Mouse (Mus musculus): ENCODE measurements around the gene Kcnk5. TPM values are rescaled to one million over a fixed set of nuclear protein-coding genes. Genes with fewer than 3 reads are reported as not detected.

The Kcnk5 gene
- polyA plus RNA-seq, 1 experiment from 2014 or later = 3.5 TPM

DNA sequence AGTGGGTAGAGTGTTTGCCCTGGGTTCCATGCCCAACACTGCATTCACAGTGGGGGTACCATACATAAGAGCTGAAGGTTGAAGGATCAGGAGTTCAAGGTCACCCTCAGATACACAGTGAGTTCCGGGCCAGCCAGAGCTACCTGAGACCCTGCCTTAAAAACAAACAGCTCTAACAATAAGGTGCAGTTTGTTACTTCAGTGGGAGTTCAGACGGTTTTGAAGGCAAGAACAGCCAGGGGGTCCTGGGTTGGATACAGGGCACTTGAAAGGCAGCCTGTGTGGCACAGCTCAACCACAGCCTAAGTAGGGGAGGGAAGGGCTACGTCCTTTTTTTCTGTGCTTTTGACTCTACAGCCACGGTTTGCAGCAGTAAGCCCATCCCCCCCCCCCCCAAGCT, 3.0 kb downstream of the Kcnk5 start:
- no peak overlapping the region for H3K9ac ChIP-seq
- H3K36me3 ChIP-seq = no peaks in the 10 kb centered on the region
- 29% methylated on average over 4 of the region's 4 CpGs for WGBS
- no peak overlapping the region for H3K4me3 ChIP-seq
- H3K27ac ChIP-seq (ENCODE audit: poor library complexity, severe bottlenecking) = no peak overlapping the region
- no peak for ATAC-seq (ENCODE audit: insufficient number of reproducible peaks, low FRiP score)
- H3K9me3 ChIP-seq (replicated peaks) = no peaks in the 10 kb centered on the region
- H3K4me1 ChIP-seq (replicated peaks) = peaks cover 34% of the 10 kb centered on the region
- H3K4me2 ChIP-seq = no peak overlapping the region; the same call in 1 of the 2 replicates
- H3K27me3 ChIP-seq (replicated peaks) = no peaks in the 10 kb centered on the region

DNA sequence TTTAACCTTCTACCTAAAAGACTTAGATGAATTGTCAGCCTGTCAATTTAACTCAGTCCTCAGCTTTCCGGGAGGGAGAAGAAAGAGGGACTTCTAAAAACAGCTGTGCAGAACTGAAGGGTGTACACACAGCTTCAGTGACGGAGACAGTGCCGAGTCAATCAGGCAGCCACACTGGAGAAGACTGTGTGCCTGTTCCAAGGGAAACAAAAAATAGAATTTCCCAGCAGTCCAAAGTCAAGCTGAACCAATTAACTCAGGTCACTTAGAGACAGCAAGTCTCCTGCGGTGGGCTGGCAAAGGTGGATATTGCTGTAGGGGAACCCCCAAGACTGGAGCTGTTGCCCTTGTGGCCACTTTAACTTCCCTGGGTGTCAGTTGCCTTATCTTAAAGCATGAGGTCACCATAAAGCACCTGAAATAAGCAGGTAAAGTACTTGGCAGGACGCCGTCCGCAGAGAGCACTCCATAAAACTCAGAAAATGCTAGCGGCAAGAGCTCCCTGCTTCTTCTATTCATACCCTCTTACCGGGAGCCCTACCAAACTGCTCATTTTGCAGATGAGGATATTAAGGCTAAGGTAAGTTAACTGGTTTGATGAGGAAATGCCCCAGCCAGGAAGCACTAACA, 4.0 kb downstream of the Kcnk5 start:
- no peak overlapping the region for H3K27ac ChIP-seq (ENCODE audit: poor library complexity, severe bottlenecking)
- WGBS = 77% methylated on average over 9 of the region's 9 CpGs
- H3K36me3 ChIP-seq = no peaks in the 10 kb centered on the region
- no peak overlapping the region for H3K4me2 ChIP-seq
- ATAC-seq (ENCODE audit: insufficient number of reproducible peaks, low FRiP score) = no peak
- no peaks in the 10 kb centered on the region for H3K9me3 ChIP-seq (replicated peaks)
- no peak overlapping the region for H3K9ac ChIP-seq
- no peaks in the 10 kb centered on the region for H3K27me3 ChIP-seq (replicated peaks)
- H3K4me1 ChIP-seq (replicated peaks) = peaks cover 44% of the 10 kb centered on the region
- no peak overlapping the region for H3K4me3 ChIP-seq

DNA sequence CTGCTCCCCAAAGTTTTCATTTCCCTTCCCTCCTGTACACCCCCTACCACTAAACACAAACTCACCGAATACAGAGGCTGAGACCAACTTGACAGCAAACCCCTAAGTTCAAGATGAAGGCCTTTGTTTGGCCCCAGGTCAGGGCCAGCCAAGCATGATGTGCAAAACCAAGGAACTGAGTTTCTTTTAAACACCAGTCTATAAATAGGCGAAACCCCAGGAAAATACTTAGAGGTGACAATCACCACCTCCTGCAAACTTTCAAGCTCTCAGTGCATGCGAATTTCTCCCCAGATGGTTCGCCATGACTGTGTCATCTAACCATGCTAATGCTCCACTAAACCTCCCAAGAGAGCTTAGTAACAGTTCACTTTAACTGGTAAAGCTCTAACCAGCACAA, 5.9 kb downstream of the Kcnk5 start:
- ATAC-seq (ENCODE audit: insufficient number of reproducible peaks, low FRiP score) = no peak
- no peak overlapping the region for H3K9ac ChIP-seq
- H3K27ac ChIP-seq (ENCODE audit: poor library complexity, severe bottlenecking) = no peak overlapping the region
- H3K36me3 ChIP-seq = no peaks in the 10 kb centered on the region
- no peak overlapping the region for H3K4me2 ChIP-seq
- WGBS = 76% methylated on average over 4 of the region's 4 CpGs
- H3K9me3 ChIP-seq (replicated peaks) = no peaks in the 10 kb centered on the region
- H3K4me3 ChIP-seq = no peak overlapping the region
- H3K4me1 ChIP-seq (replicated peaks) = peaks cover 47% of the 10 kb centered on the region
- H3K27me3 ChIP-seq (replicated peaks) = no peaks in the 10 kb centered on the region

DNA sequence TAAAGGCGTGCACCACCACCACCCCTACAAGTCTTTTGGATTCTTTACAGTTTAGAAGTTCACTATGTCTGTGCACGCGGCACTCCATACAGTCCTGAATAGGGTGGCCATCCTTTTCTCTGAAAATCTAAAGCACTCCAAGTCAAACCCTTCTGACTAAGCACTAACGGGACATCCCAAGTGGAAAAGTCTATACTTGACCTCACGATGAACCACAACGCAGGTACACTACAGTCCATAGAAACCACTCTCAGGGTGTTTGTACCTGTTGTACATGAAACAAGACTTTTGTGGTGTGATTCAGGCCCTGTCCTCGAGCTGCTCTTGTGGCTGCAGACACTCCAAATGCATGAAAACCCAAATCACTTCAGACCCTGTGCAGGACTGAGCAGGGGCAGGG, 6.5 kb downstream of the Kcnk5 start:
- Histone ChIP-seq H3K4me1 (replicated peaks) (peaks cover 41% of the 10 kb centered on the region), H3K36me3 (no peaks in the 10 kb centered on the region), H3K27ac (ENCODE audit: poor library complexity, severe bottlenecking) (no peak overlapping the region), H3K9ac (no peak overlapping the region), H3K4me3 (no peak overlapping the region), H3K9me3 (replicated peaks) (no peaks in the 10 kb centered on the region), H3K27me3 (replicated peaks) (no peaks in the 10 kb centered on the region), H3K4me2 (no peak overlapping the region)
- 87% methylated on average over 7 of the region's 7 CpGs for WGBS
- ATAC-seq (ENCODE audit: insufficient number of reproducible peaks, low FRiP score) = no peak

DNA sequence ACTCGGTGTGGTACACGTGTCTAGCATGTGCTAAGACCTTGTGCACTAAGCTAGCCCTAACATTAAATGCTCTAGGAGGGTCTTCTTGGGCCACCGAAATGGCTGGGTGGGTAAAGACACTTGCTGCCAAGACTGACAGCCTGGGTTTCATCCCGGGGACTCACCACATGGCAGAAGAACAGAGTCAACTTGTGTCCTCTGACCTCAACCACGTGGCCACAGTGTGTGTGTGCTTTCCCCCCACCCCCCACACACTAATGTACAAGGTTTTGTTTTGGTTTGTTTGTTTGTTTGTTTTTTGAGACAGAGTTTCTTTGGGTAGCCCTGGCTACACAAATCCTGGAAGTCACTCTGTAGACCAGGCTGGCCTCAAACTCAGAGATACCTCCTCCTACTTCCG, 6.9 kb downstream of the Kcnk5 start:
- H3K4me1 ChIP-seq (replicated peaks) = peaks cover 37% of the 10 kb centered on the region
- H3K4me2 ChIP-seq = no peak overlapping the region
- H3K27me3 ChIP-seq (replicated peaks) = no peaks in the 10 kb centered on the region
- no peak for ATAC-seq (ENCODE audit: insufficient number of reproducible peaks, low FRiP score)
- 87% methylated on average over 6 of the region's 6 CpGs for WGBS
- no peaks in the 10 kb centered on the region for H3K36me3 ChIP-seq
- H3K27ac ChIP-seq (ENCODE audit: poor library complexity, severe bottlenecking) = no peak overlapping the region
- H3K9me3 ChIP-seq (replicated peaks) = no peaks in the 10 kb centered on the region
- no peak overlapping the region for H3K9ac ChIP-seq
- no peak overlapping the region for H3K4me3 ChIP-seq

DNA sequence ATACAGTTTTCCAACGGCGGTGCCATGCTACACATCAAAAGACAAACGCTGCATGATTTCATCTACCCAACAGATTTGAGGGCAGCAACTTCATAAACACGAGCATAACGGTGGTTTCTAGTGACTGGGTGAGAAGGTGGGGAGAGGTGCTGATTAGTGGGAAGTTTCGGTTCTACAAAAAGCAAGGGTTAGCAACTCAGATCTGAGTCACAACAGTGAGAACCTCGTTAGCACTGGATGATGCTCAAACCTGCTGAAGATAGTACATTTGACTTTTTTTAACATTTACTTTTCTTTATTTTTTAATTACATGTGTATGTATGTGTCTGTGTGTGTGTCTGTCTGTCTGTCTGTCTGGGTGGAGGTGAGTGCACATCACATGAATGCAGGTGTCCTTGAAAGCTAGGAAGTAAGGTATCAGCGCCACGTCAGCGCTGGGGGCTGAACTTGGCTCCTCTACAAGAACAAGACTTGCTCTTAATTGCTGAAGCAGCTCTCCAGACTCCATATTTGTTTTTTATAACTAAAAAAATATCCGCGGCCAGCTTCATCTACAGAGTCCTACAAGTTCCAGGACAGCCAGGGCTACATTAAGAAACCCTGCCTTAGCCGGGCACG, 7.6 kb downstream of the Kcnk5 start:
- Histone ChIP-seq H3K4me2 (no peak overlapping the region), H3K36me3 (no peaks in the 10 kb centered on the region), H3K27ac (ENCODE audit: poor library complexity, severe bottlenecking) (no peak overlapping the region), H3K4me3 (no peak overlapping the region), H3K9me3 (replicated peaks) (no peaks in the 10 kb centered on the region), H3K27me3 (replicated peaks) (no peaks in the 10 kb centered on the region), H3K4me1 (replicated peaks) (peaks cover 29% of the 10 kb centered on the region), H3K9ac (no peak overlapping the region)
- no peak for ATAC-seq (ENCODE audit: insufficient number of reproducible peaks, low FRiP score)
- 85% methylated on average over 14 of the region's 14 CpGs for WGBS

DNA sequence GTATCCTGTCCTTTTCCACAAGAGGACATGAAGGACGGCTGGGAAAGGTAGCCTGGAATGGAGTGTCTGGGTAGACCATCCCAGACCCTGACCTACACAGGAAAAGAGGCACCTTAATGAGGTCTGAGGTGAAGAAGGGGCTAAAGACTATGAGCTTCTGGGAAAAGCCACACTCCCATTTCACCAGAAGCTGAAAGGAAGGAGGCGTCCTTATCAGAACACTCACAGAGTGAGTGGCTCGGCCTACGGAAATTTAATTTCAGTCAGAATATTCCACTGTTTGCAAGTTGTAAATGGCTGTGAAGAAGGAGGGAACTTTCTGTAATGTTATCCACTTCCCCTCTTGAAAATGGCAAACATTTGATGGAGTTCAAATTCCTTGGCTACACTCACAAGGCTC, 8.7 kb downstream of the Kcnk5 start:
- Histone ChIP-seq H3K27me3 (replicated peaks) (no peaks in the 10 kb centered on the region), H3K4me1 (replicated peaks) (peaks cover 25% of the 10 kb centered on the region), H3K27ac (ENCODE audit: poor library complexity, severe bottlenecking) (no peak overlapping the region), H3K36me3 (no peaks in the 10 kb centered on the region), H3K4me2 (no peak overlapping the region), H3K4me3 (no peak overlapping the region), H3K9ac (no peak overlapping the region), H3K9me3 (replicated peaks) (no peaks in the 10 kb centered on the region)
- ATAC-seq (ENCODE audit: insufficient number of reproducible peaks, low FRiP score) = no peak
- WGBS = 25% methylated on average over 4 of the region's 4 CpGs

DNA sequence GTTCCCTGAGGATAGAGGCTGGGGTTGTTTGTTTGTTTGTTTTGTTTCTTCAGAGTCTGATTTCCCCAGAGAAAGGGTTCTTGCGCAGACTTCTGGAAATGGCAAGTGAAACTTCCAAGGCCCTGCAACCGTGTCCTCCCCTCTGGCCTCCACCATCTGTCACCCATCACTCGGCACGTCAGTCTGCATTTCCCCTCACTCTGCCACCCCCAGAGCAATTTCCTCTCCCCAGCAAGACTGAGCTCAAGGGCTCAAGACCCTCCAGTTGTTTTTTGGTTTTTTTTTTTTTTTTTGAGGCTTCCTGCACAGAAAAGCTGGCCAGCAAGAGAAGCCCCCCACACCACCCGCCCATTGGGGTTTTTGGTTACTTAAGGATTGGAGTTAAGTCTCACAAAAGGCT, 9.1 kb downstream of the Kcnk5 start:
- H3K27me3 ChIP-seq (replicated peaks) = no peaks in the 10 kb centered on the region
- H3K9me3 ChIP-seq (replicated peaks) = no peaks in the 10 kb centered on the region
- no peak overlapping the region for H3K27ac ChIP-seq (ENCODE audit: poor library complexity, severe bottlenecking)
- 42% methylated on average over 5 of the region's 5 CpGs for WGBS
- H3K4me2 ChIP-seq = no peak overlapping the region
- no peak overlapping the region for H3K4me3 ChIP-seq
- 0 out of 2 replicates have a peak, but pooled peaks have one; percentile 31 for ATAC-seq (ENCODE audit: insufficient number of reproducible peaks, low FRiP score)
- H3K9ac ChIP-seq = no peak overlapping the region
- no peaks in the 10 kb centered on the region for H3K36me3 ChIP-seq
- peaks cover 22% of the 10 kb centered on the region for H3K4me1 ChIP-seq (replicated peaks)

DNA sequence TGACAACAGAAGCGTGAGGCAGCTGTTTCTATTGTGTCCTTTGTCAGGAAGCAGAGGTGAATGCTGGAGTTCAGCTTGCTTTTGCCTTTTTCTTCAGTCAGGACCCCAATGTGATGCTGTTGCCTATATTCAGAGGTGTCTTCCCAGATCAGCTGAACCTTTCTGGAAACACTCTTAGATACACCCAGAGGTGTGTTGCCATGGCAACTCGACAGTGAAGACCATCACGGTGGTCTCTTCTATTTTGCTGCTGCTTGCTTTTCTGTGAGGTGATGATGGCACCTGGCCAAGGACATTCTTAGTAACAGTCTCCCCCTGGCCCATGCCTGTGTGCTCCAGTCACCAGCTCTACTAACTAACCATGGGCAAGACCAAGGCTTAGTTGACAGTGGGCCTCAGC, 9.8 kb downstream of the Kcnk5 start:
- Histone ChIP-seq H3K27ac (ENCODE audit: poor library complexity, severe bottlenecking) (no peak overlapping the region), H3K27me3 (replicated peaks) (no peaks in the 10 kb centered on the region), H3K9ac (no peak overlapping the region), H3K4me3 (no peak overlapping the region), H3K4me1 (replicated peaks) (peaks cover 22% of the 10 kb centered on the region), H3K9me3 (replicated peaks) (no peaks in the 10 kb centered on the region), H3K4me2 (no peak overlapping the region), H3K36me3 (no peaks in the 10 kb centered on the region)
- ATAC-seq (ENCODE audit: insufficient number of reproducible peaks, low FRiP score) = no peak
- WGBS = 69% methylated on average over 3 of the region's 3 CpGs

DNA sequence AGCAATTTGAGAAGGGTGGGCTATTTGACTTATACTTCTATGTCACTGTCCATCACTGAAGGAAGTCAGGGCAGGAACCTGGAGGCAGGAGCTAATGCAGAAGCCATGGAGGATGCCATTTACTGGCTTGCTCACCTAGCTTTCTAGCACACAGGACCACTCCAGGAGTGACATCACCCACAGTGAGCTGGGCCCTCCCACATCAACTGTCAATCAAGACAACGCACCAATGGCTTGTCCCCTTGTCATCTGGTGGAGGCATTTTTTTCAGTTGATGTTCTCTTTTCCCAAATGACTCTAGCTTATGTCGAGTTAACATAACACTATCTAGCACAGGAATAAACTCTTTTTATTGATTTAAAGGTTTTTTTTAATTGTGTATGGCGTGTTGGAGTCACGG, 12.4 kb downstream of the Kcnk5 start:
- H3K4me3 ChIP-seq = no peak overlapping the region
- H3K36me3 ChIP-seq = no peaks in the 10 kb centered on the region
- no peaks in the 10 kb centered on the region for H3K9me3 ChIP-seq (replicated peaks)
- no peaks in the 10 kb centered on the region for H3K27me3 ChIP-seq (replicated peaks)
- WGBS = 91% methylated on average over 4 of the region's 4 CpGs
- no peak overlapping the region for H3K27ac ChIP-seq (ENCODE audit: poor library complexity, severe bottlenecking)
- H3K4me1 ChIP-seq (replicated peaks) = peaks cover 38% of the 10 kb centered on the region
- no peak overlapping the region for H3K4me2 ChIP-seq
- ATAC-seq (ENCODE audit: insufficient number of reproducible peaks, low FRiP score) = no peak
- no peak overlapping the region for H3K9ac ChIP-seq

DNA sequence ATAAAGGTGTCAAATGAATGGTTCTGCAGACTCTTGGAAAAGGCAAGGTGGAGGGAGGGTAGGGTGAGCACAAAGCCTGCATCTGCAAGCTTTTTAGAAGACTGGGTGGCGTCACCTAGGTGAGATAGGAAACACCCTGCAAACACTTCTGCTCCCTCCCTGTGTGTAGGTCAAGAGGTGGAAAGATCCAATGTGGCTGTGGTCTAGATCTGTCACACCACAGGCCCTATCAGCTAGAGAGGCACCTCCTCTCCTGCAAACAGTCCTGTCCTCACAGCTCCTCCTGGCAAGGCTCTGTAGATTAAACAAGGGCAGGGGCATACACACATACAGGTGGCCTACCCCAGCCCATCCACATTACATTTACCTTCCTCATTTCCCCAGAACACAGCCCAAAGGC, 13.1 kb downstream of the Kcnk5 start:
- no peak overlapping the region for H3K27ac ChIP-seq (ENCODE audit: poor library complexity, severe bottlenecking)
- H3K9me3 ChIP-seq (replicated peaks) = no peaks in the 10 kb centered on the region
- no peak for ATAC-seq (ENCODE audit: insufficient number of reproducible peaks, low FRiP score)
- H3K4me3 ChIP-seq = no peak overlapping the region
- no peak overlapping the region for H3K9ac ChIP-seq
- no peaks in the 10 kb centered on the region for H3K27me3 ChIP-seq (replicated peaks)
- peaks cover 34% of the 10 kb centered on the region for H3K4me1 ChIP-seq (replicated peaks)
- no peaks in the 10 kb centered on the region for H3K36me3 ChIP-seq
- 72% methylated on average over 1 of the region's 1 CpGs for WGBS
- H3K4me2 ChIP-seq = no peak overlapping the region

DNA sequence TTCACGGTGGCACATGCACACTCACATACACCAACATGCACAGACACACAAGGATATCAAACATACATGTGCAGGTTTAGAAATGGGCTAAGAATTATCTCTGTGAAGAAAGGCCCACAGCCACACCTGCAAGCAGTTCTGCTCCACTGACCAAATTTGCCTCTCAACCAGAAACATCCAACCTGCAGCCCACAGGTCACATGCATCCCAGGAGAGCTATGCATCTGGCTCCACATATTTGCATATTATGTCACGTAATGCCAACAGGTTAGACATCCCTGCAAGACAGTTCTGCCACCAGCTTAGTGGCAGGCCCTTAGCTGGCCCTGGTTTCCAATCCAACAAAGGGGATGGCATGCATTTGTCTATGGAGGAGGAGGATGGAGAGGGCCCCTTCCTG, 13.6 kb downstream of the Kcnk5 start:
- no peaks in the 10 kb centered on the region for H3K27me3 ChIP-seq (replicated peaks)
- no peak overlapping the region for H3K4me3 ChIP-seq
- no peak for ATAC-seq (ENCODE audit: insufficient number of reproducible peaks, low FRiP score)
- WGBS = 88% methylated on average over 2 of the region's 2 CpGs
- no peak overlapping the region for H3K4me2 ChIP-seq
- no peak overlapping the region for H3K9ac ChIP-seq
- no peaks in the 10 kb centered on the region for H3K9me3 ChIP-seq (replicated peaks)
- peaks cover 30% of the 10 kb centered on the region for H3K4me1 ChIP-seq (replicated peaks)
- H3K27ac ChIP-seq (ENCODE audit: poor library complexity, severe bottlenecking) = no peak overlapping the region
- no peaks in the 10 kb centered on the region for H3K36me3 ChIP-seq
